Mouse (Mus musculus): ENCODE results near the gene Lzts3. TPM values are rescaled to one million over a fixed set of nuclear protein-coding genes. Genes with fewer than 3 reads are reported as not detected.
A peak's percentile ranks its signal among the peaks of the same experiment; 100 is the strongest.

Gene Lzts3
- total RNA-seq, 2 experiments from 2014 or later: 2.3 to 3.3 TPM

GRCm38 (mm10) chr2:130589157-130589556 lies 53.4 kb downstream of the Lzts3 start:
- TF ChIP-seq CTCF (IDR thresholded peaks at IDR 0.05): no peak
- DNase-seq: no peak
- Histone ChIP-seq H3K4me3 (no peak overlapping the region), H3K27ac (peak overlapping the region; percentile 38)
- intact Hi-C loops (cut with DNase I): no loop called here

DNA sequence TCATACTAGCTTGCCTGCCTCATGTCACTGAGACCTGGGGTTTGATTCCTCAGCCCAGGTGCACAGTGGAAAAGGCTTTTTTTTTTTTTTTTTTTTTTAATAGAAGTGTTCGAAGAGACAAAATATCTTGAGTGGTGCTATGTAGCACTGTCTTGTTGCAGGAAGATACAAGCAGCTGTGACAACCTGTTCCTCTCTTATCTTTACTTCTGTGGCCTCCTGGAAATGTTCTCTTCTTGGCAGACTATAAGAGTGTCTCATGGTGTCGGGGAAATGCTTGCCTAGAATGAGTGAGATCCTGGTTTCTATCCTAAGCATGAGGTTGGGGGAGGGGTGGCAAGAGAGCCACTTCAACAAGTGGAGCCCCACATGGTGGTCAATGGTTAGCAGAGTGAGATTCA lies 54.2 kb downstream of the Lzts3 start:
- Histone ChIP-seq H3K4me3 (no peak overlapping the region), H3K27ac (no peak overlapping the region)
- intact Hi-C loops (cut with DNase I): no loop called here
- DNase-seq: no peak
- TF ChIP-seq CTCF (IDR thresholded peaks at IDR 0.05): no peak

DNA sequence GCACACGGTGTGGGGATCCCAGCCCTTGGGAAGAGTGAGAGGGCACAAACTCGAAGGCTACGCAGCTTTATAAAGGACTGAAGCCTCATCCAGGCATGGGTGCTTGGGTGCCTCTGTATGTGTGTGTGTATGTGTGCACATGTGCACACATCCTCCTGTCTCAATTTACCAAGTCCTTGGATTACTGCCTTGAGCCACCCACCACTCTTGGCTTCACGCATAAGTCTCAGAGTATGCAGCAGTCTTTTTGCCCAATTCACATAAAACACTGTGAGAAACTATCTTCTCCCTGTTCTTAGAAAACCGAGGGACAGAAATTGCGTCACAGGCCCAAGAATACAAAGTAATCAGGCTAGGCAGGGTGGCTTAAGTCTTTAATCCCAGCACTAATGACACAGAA lies 56.6 kb downstream of the Lzts3 start:
- intact Hi-C loops (cut with DNase I): no loop called here
- TF ChIP-seq CTCF (IDR thresholded peaks at IDR 0.05): no peak
- no peak overlapping the region for H3K4me3 ChIP-seq

DNA sequence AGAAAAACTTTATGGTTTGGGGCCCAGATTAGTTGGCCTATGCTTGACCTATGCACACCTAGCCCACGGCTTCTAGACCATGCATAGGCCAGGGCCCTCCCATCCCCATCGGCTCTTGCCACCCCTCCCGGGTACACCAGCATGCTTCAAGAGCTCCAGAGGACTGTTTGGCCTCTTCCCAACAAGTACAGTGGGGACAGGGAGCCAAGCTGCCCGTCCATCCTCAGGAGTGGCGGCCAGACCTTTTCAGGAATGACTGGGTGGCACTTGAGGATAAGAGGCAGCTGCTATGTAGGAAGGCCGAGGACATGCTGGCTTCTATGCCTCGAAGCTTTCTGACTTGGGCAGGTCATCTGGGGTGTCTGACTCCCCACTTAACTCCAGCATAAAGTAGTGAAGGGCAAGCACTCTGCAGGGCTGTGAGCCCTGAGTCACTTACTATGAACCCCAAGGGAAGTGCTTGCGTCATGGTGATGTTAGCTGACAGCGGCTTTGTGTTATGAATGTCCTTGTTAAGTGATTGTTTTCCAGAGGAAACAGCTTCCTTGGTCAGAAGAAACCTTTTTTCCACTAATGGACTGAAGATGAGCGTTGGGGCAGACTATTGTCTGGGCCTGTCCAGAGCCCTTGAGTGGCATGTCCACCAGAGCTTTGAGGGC lies 58.6 kb downstream of the Lzts3 start:
- H3K27ac ChIP-seq: no peak overlapping the region
- intact Hi-C loops (cut with DNase I): no loop called here
- H3K4me3 ChIP-seq: no peak overlapping the region
- DNase-seq: no peak
- TF ChIP-seq CTCF (IDR thresholded peaks at IDR 0.05): no peak

More for the DNA sequence above, 56.6 kb downstream of the Lzts3 start:
- no peak for DNase-seq
- H3K27ac ChIP-seq: no peak overlapping the region

Other genes starting within 250 kb of the Lzts3 start
- 1 to 10 TPM; 1.0 to 1.1 TPM for gene Cpxm1, start 245.2 kb downstream of the Lzts3 start, total RNA-seq (2021)
- not detected for gene Gm28372, start 237.6 kb downstream of the Lzts3 start, total RNA-seq (2021)
- not detected for gene 1700020A23Rik, start 237.5 kb downstream of the Lzts3 start, total RNA-seq (2021)
- not detected for gene Tmem239, start 236.3 kb downstream of the Lzts3 start, total RNA-seq (2021)
- 10 to 100 TPM; 15.7 to 19.1 TPM for gene Vps16, start 218.5 kb downstream of the Lzts3 start, total RNA-seq (2021)
- 1 to 10 TPM; 4.5 to 5.0 TPM for gene Pced1a, start 218.1 kb downstream of the Lzts3 start, total RNA-seq (2021)
- 10 to 100 TPM; 16.0 to 23.3 TPM for gene Ptpra, start 192.5 kb downstream of the Lzts3 start, total RNA-seq (2021)
- gene Mrps26, start 79.1 kb downstream of the Lzts3 start, total RNA-seq (2021): 10 to 100 TPM; 44.7 to 53.9 TPM
- gene Oxt, start 66.6 kb downstream of the Lzts3 start, total RNA-seq (2021): not detected
- gene Avp, start 60.2 kb downstream of the Lzts3 start, total RNA-seq (2021): not detected
- gene Fastkd5, start 12.8 kb downstream of the Lzts3 start, total RNA-seq (2021): 1 to 10 TPM; 6.0 to 7.5 TPM
- gene Ubox5, start 12.8 kb downstream of the Lzts3 start, total RNA-seq (2021): 1 to 10 TPM; 4.9 to 5.0 TPM
- 100 to 1,000 TPM; 104 to 127 TPM for gene Ddrgk1, start 21.9 kb upstream of the Lzts3 start, total RNA-seq (2021)
- 10 to 100 TPM; 10.8 to 16.2 TPM for gene Itpa, start 24.8 kb upstream of the Lzts3 start, total RNA-seq (2021)
- gene Slc4a11, start 54.7 kb upstream of the Lzts3 start, total RNA-seq (2021): under 1 TPM in 1 of 2 experiments, not detected in 1; 0.45 TPM

Measured in gastrocnemius, adult 2 months (tissue).